Mouse (Mus musculus) cerebellum, adult (tissue): ENCODE data around the gene Ppp1r13l.

Source experiments
- ATAC-seq: cut with Nextera tagmentation; 2 replicates; pipeline ENCODE4 v1.9.2; 2017; ENCODE audit warnings: mild to moderate bottlenecking, moderate library complexity, mixed read lengths; ENCODE audit not compliant: insufficient number of reproducible peaks, low FRiP score, low TSS enrichment

Ppp1r13l gene

GRCm38 (mm10) chr7:19404476-19404875 is 44.9 kb downstream of the Ppp1r13l start, which contains the start of gene Ckm:
Ckm (plus strand) TSS chr7:19404776.
- ATAC-seq: no peak

DNA sequence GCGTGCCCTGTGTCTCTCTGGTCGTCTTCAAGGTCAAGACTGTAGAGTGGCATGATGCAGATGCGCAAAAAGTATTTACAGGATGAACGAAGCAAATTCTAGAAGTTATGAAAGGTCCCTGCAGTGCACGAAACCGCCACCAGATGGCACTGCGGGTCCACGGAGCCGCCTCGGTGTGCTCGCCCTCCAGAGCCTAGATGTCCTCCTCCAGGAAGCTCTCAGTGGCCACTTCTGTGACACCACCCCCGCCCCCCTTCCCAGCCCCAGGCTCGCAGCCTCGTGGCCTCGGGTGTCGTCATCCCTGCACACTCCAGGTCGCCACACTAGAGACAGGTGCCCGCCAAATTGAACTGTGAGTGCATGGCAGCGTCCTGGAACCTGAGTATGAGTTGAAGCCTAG is 45.9 kb downstream of the Ppp1r13l start:
- peak; percentile 61; the same call in 1 of the 2 replicates for ATAC-seq

GRCm38 (mm10) chr7:19409753-19410152 is 50.2 kb downstream of the Ppp1r13l start:
- ATAC-seq: no peak

- no peak for ATAC-seq
Observed at GRCm38 (mm10) chr7:19410766-19411344, 51.3 kb downstream of the Ppp1r13l start.

- ATAC-seq: no peak
Observed at GRCm38 (mm10) chr7:19411783-19412182, 52.2 kb downstream of the Ppp1r13l start.

DNA sequence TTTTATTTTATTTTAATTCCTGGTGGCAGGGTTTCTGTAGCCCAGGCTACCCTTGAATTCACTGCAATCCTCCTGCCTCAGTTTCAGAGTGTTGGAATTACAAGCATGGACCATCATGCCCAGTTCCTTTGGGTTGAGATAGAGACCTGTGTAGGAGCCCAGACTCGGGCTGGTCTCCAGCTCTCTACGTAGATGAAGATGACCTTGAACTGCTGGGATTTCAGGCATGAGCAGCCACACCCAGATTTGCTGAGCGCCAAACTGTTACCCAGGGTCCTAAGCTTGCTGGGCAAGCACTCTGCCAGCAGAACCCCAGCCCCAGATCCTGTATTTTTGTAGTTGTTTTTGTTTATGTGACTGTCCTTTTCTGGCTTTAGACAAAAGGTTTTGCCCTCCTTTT is 54.0 kb downstream of the Ppp1r13l start:
- no peak for ATAC-seq

DNA sequence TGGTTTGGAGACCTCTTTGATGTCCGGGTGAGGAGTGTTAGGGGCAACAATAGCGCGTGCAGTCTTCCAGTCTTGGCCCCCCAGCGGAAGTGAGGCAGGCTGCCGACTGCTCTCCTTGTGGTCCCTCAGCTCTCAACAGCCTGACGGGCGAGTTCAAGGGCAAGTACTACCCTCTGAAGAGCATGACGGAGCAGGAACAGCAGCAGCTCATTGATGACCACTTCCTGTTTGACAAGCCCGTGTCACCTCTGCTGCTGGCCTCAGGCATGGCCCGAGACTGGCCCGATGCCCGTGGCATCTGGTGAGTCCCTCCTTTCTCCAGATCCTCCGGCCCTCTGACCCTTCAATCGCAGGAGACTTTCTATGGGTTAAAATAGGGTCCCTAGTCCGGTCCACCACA is 57.0 kb downstream of the Ppp1r13l start:
- ATAC-seq: no peak

GRCm38 (mm10) chr7:19420121-19420520 is 60.6 kb downstream of the Ppp1r13l start:
- ATAC-seq: no peak

GRCm38 (mm10) chr7:19420821-19421636 is 61.5 kb downstream of the Ppp1r13l start:
- peak; percentile 79; the same call in 1 of the 2 replicates for ATAC-seq

DNA sequence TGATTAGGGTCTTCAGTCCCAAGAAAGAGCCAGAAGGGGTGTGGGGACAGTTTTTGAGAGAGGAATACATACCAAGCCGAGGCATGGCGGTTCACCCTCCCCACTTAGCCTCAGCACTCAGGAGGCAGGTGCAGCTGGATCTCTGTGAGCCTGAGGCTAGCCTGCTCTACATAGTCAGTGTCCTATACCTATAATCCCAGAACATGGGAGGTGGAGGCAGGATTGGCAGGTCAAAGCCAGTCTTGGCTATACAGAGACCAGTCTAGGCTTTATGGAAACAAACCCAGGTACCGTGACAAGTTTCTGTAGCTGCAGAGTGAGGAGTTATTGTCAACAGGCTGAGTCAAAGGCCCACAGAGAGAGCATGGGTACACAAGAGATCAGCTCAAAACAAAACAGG is 63.5 kb downstream of the Ppp1r13l start:
- ATAC-seq: no peak

DNA sequence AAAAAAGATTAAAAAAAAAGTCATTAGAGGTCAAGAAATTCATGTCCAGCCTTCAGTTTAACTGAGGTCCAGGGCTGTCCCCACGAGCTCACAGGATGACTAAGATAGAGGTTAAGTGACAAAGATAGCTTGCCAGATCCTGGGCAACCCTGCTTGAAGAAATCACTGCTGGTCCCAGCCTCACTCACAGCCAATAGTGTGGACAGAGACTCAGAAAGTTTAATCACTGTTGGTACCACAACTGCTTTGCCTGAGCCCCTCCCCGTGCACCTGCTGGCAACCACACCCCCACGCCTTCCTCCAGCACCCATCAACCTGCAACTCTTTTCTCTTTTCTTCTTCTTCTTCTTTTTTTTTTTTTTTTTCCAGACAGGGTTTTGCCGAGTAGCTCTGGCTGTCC is 64.5 kb downstream of the Ppp1r13l start:
- ATAC-seq: no peak

GRCm38 (mm10) chr7:19426349-19426748 is 66.8 kb downstream of the Ppp1r13l start:
- no peak for ATAC-seq

DNA sequence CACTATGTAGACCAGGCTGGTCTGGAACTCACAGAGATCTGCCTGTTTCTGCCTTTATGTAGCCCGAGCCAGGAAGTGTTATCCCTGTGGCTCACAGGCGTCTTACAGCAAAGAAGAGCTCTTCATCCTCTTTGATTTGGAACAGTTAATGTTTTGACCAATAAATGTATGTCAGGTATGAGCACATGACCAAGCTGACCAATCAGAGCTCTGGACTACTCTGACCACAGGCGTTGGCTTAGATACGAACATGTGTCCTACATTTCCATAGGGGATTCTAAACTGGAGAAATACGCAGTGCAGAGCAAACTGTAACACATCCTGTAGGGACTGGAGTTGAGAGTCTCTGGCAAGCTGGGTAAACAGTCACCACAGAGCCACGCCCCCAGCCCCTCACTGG is 67.3 kb downstream of the Ppp1r13l start:
- ATAC-seq: no peak
